ENCODE assay signal across 7 mouse cellular contexts in genomic region chr2:58533521-58534001, GRCm38 (mm10). TPM values are rescaled to one million over a fixed set of nuclear protein-coding genes. Genes with fewer than 3 reads are reported as not detected.
A peak's percentile ranks its signal among the peaks of the same experiment; 100 is the strongest.
DNase-seq lines count a peak whose midpoint lies in the region; ATAC-seq lines count a peak whose summit lies in the region.

No protein-coding gene starts in this region.

- H3K4me1 ChIP-seq in lung, embryonic 16.5 days (replicated peaks; ENCODE audit: control insufficient read depth, insufficient read depth, low read length) = peaks cover 40% of the 10 kb centered on the region
- peaks cover 78% of the 10 kb centered on the region for H3K4me1 ChIP-seq in embryonic facial prominence, embryonic 13.5 days
- H3K4me1 ChIP-seq in hindbrain, embryonic 16.5 days (ENCODE audit: control insufficient read depth, insufficient read depth, low read depth, low read length) = peaks cover 49% of the 10 kb centered on the region
- peaks cover 37% of the 10 kb centered on the region for H3K4me1 ChIP-seq in midbrain, embryonic 16.5 days (ENCODE audit: control insufficient read depth, insufficient read depth, low read length)

- H3K9me3 ChIP-seq in lung, embryonic 16.5 days (ENCODE audit: control insufficient read depth, low read length) = no peaks in the 10 kb centered on the region
- no peaks in the 10 kb centered on the region for H3K9me3 ChIP-seq in embryonic facial prominence, embryonic 13.5 days
- H3K9me3 ChIP-seq in hindbrain, embryonic 16.5 days (ENCODE audit: control insufficient read depth, low read length) = no peaks in the 10 kb centered on the region
- H3K9me3 ChIP-seq in midbrain, embryonic 16.5 days (replicated peaks; ENCODE audit: control insufficient read depth, low read length, poor library complexity, severe bottlenecking) = no peaks in the 10 kb centered on the region

- no peak for DNase-seq in lung, postnatal 25 days (ENCODE audit: low spot score)
- DNase-seq in spleen, postnatal 36 days (ENCODE audit: low spot score in 2 of 2) = no peak
- DNase-seq in ovary, postnatal 10 days (ENCODE audit: low spot score) = no peak

- H3K4me3 ChIP-seq in lung, embryonic 16.5 days (ENCODE audit: low read length) = no peak overlapping the region
- H3K4me3 ChIP-seq in embryonic facial prominence, embryonic 13.5 days = no peak overlapping the region
- H3K4me3 ChIP-seq in hindbrain, embryonic 16.5 days (ENCODE audit: low read length) = no peak overlapping the region
- no peak overlapping the region for H3K4me3 ChIP-seq in midbrain, embryonic 16.5 days (ENCODE audit: low read depth, low read length)

- H3K4me2 ChIP-seq in lung, embryonic 16.5 days (ENCODE audit: low read depth, low read length) = no peak overlapping the region
- H3K4me2 ChIP-seq in embryonic facial prominence, embryonic 13.5 days = peak overlapping the region; percentile 7; the same call in 1 of the 2 replicates
- H3K4me2 ChIP-seq in hindbrain, embryonic 16.5 days (ENCODE audit: low read length) = no peak overlapping the region
- no peak overlapping the region for H3K4me2 ChIP-seq in midbrain, embryonic 16.5 days (ENCODE audit: low read length)

- no peak overlapping the region for H3K9ac ChIP-seq in lung, embryonic 16.5 days (ENCODE audit: low read length)
- no peak overlapping the region for H3K9ac ChIP-seq in embryonic facial prominence, embryonic 13.5 days
- H3K9ac ChIP-seq in hindbrain, embryonic 16.5 days (ENCODE audit: low read depth, low read length) = no peak overlapping the region
- H3K9ac ChIP-seq in midbrain, embryonic 16.5 days (ENCODE audit: low read depth, low read length) = no peak overlapping the region

- H3K27me3 ChIP-seq in lung, embryonic 16.5 days (ENCODE audit: control insufficient read depth, insufficient read depth, low read depth, low read length) = no peaks in the 10 kb centered on the region
- H3K27me3 ChIP-seq in embryonic facial prominence, embryonic 13.5 days = no peaks in the 10 kb centered on the region
- H3K27me3 ChIP-seq in hindbrain, embryonic 16.5 days (replicated peaks; ENCODE audit: control insufficient read depth, insufficient read depth, low read length) = no peaks in the 10 kb centered on the region
- no peaks in the 10 kb centered on the region for H3K27me3 ChIP-seq in midbrain, embryonic 16.5 days (ENCODE audit: control insufficient read depth, insufficient read depth, low read depth, low read length)

- H3K27ac ChIP-seq in lung, embryonic 16.5 days (ENCODE audit: low read length) = peak overlapping the region; percentile 53
- peak overlapping the region; percentile 62 for H3K27ac ChIP-seq in embryonic facial prominence, embryonic 13.5 days
- no peak overlapping the region; the same call in 1 of the 2 replicates for H3K27ac ChIP-seq in hindbrain, embryonic 16.5 days (ENCODE audit: low read depth, low read length)
- peak overlapping the region; percentile 47 for H3K27ac ChIP-seq in midbrain, embryonic 16.5 days (ENCODE audit: low read length)

- WGBS in lung, embryonic 16.5 days = 19% methylated on average over 7 of the region's 7 CpGs
- 18% methylated on average over 7 of the region's 7 CpGs for WGBS in embryonic facial prominence, embryonic 13.5 days
- 13% methylated on average over 7 of the region's 7 CpGs for WGBS in hindbrain, embryonic 16.5 days
- 15% methylated on average over 7 of the region's 7 CpGs for whole genome bisulfite sequencing in midbrain, embryonic 16.5 days

- H3K36me3 ChIP-seq in lung, embryonic 16.5 days (ENCODE audit: control insufficient read depth, insufficient read depth, low read length) = peaks cover 2% of the 10 kb centered on the region; the same call in 1 of the 2 replicates
- H3K36me3 ChIP-seq in embryonic facial prominence, embryonic 13.5 days = peaks cover 13% of the 10 kb centered on the region
- H3K36me3 ChIP-seq in hindbrain, embryonic 16.5 days (ENCODE audit: control insufficient read depth, insufficient read depth, low read length) = no peaks in the 10 kb centered on the region; the same call in 1 of the 2 replicates
- H3K36me3 ChIP-seq in midbrain, embryonic 16.5 days (ENCODE audit: control insufficient read depth, insufficient read depth, low read length) = no peaks in the 10 kb centered on the region

- peak; percentile 53 for ATAC-seq in lung, embryonic 16.5 days (ENCODE audit: low read depth)
- ATAC-seq in embryonic facial prominence, embryonic 13.5 days (ENCODE audit: insufficient number of reproducible peaks, insufficient read depth, low FRiP score, low TSS enrichment, low read depth) = peak; percentile 41; the same call in 1 of the 2 replicates
- ATAC-seq in hindbrain, embryonic 16.5 days = peak; percentile 26; the same call in 1 of the 2 replicates
- peak; percentile 14; the same call in 1 of the 2 replicates for ATAC-seq in midbrain, embryonic 16.5 days

RNA-seq across cellular contexts. Expression of gene Acvr1, which starts 33.4 kb away (rescaled TPM):
- 4.8 and 5.6 TPM in 2 replicates for polyA plus RNA-seq in lung, embryonic 16.5 days (2015; fragmentation: Nextera tagmentation; extraction: Ambion mirVana)
- 8.9 and 12.0 TPM in 2 replicates for polyA plus RNA-seq in embryonic facial prominence, embryonic 13.5 days (2015; fragmentation: Nextera tagmentation; extraction: Ambion mirVana)
- polyA plus RNA-seq in hindbrain, embryonic 16.5 days (2015; fragmentation: Nextera tagmentation; extraction: Ambion mirVana) = 4.6 and 5.1 TPM in 2 replicates
- 4.4 and 4.9 TPM in 2 replicates for polyA plus RNA-seq in midbrain, embryonic 16.5 days (2015; fragmentation: Nextera tagmentation; extraction: Ambion mirVana)

RNA-seq across cellular contexts. Expression of gene Upp2, which starts 33.5 kb away (rescaled TPM):
- polyA plus RNA-seq in lung, embryonic 16.5 days (2015; fragmentation: Nextera tagmentation; extraction: Ambion mirVana) = 6.6 and 7.4 TPM in 2 replicates
- polyA plus RNA-seq in embryonic facial prominence, embryonic 13.5 days (2015; fragmentation: Nextera tagmentation; extraction: Ambion mirVana) = 11.4 and 14.1 TPM in 2 replicates
- 14.6 and 15.1 TPM in 2 replicates for polyA plus RNA-seq in hindbrain, embryonic 16.5 days (2015; fragmentation: Nextera tagmentation; extraction: Ambion mirVana)
- 14.3 and 16.6 TPM in 2 replicates for polyA plus RNA-seq in midbrain, embryonic 16.5 days (2015; fragmentation: Nextera tagmentation; extraction: Ambion mirVana)
